Mouse (Mus musculus) intestine, postnatal 0 days (tissue): ENCODE results near the gene Tmem229b. TPM values are rescaled to one million over a fixed set of nuclear protein-coding genes. Genes with fewer than 3 reads are reported as not detected.

ENCODE experiments used
- ATAC-seq: fragments of 200-750 bp; cut with Nextera tagmentation; 2 replicates; pipeline ENCODE4 v1.8.0; 2017; ENCODE audit warnings: mild to moderate bottlenecking, moderate TSS enrichment, moderate library complexity
- H3K27ac ChIP-seq: fragments of 300-500 bp; sonication (generic); 2 replicates; pipeline ENCODE4 v1.5.1; 2014; ENCODE audit warnings: mild to moderate bottlenecking, low read depth, low read length, moderate library complexity
- H3K27me3 ChIP-seq: fragments of 300-500 bp; sonication (generic); replicated peaks from 2 replicates; pipeline ENCODE4 v1.6.1; 2014; ENCODE audit warnings: low read length, mixed read lengths; ENCODE audit not compliant: control insufficient read depth, insufficient read depth
- H3K36me3 ChIP-seq: fragments of 300-500 bp; sonication (generic); 2 replicates; pipeline ENCODE4 v1.6.1; 2014; ENCODE audit warnings: mild to moderate bottlenecking, moderate library complexity; ENCODE audit not compliant: control insufficient read depth, insufficient read depth
- H3K4me1 ChIP-seq: fragments of 300-500 bp; sonication (generic); replicated peaks from 2 replicates; pipeline ENCODE4 v1.6.1; 2014; ENCODE audit warnings: antibody characterized with exemption, low read length, mixed read lengths; ENCODE audit not compliant: control insufficient read depth, insufficient read depth
- H3K4me2 ChIP-seq: fragments of 300-500 bp; sonication (generic); replicated peaks from 2 replicates; pipeline ENCODE4 v1.6.1; 2014; ENCODE audit warnings: low read depth, mild to moderate bottlenecking, moderate library complexity
- H3K4me3 ChIP-seq: fragments of 300-500 bp; sonication (generic); 2 replicates; pipeline ENCODE4 v1.5.1; 2014; ENCODE audit warnings: low read depth, low read length
- H3K9ac ChIP-seq: fragments of 300-500 bp; sonication (generic); 2 replicates; pipeline ENCODE4 v1.6.1; 2014; ENCODE audit warnings: mild to moderate bottlenecking, low read depth, low read length
- H3K9me3 ChIP-seq: fragments of 300-500 bp; sonication (generic); 2 replicates; pipeline ENCODE4 v1.6.1; 2016; ENCODE audit warnings: mixed run types; ENCODE audit not compliant: control insufficient read depth
- CTCF ChIP-seq: sonication (generic); IDR thresholded peaks from 2 replicates; pipeline ENCODE4 v1.5.1; 2016; ENCODE audit warnings: low read depth, mild to moderate bottlenecking, control low read depth, antibody characterized with exemption, moderate library complexity
- WGBS: fragments of 180-500 bp; shearing (Covaris S2); extraction: QIAGEN DNeasy Blood & Tissue Kit; methylation state at CpG from one replicate; pipeline ENCODE4 v1.1.7; 2014; 5-methylcytosine and 5-hydroxymethylcytosine counted together
- polyA plus RNA-seq: library from polyadenylated mRNA; unstranded; fragments of >200 nt; fragmentation: Nextera tagmentation; extraction: Ambion mirVana; gene quantifications from 2 replicates; pipeline ENCODE4 v1.2.1, GENCODE M21; 2015

Tmem229b gene
- polyA plus RNA-seq, 1 experiment from 2014 or later = 8.6 TPM

GRCm38 (mm10) chr12:79017994-79018399 is 10.6 kb upstream of the Tmem229b start:
- no peak for TF ChIP-seq CTCF
- no peak overlapping the region for H3K27ac ChIP-seq

GRCm38 (mm10) chr12:79016109-79016508 is 8.7 kb upstream of the Tmem229b start:
- no peaks in the 10 kb centered on the region for H3K36me3 ChIP-seq
- TF ChIP-seq CTCF = no peak
- H3K9me3 ChIP-seq = no peaks in the 10 kb centered on the region
- no peak overlapping the region for H3K9ac ChIP-seq
- 58% methylated on average over 5 of the region's 5 CpGs for WGBS
- no peak overlapping the region for H3K4me3 ChIP-seq
- no peak overlapping the region for H3K4me2 ChIP-seq
- no peaks in the 10 kb centered on the region for H3K27me3 ChIP-seq
- H3K27ac ChIP-seq = no peak overlapping the region
- H3K4me1 ChIP-seq = no peaks in the 10 kb centered on the region
- no peak for ATAC-seq

More at GRCm38 (mm10) chr12:79017994-79018399, 10.6 kb upstream of the Tmem229b start:
- no peak for ATAC-seq
- no peaks in the 10 kb centered on the region for H3K4me1 ChIP-seq
- no peak overlapping the region for H3K9ac ChIP-seq
- no peak overlapping the region for H3K4me2 ChIP-seq
- no peaks in the 10 kb centered on the region for H3K27me3 ChIP-seq
- WGBS = 29% methylated on average over 4 of the region's 4 CpGs
- no peaks in the 10 kb centered on the region for H3K36me3 ChIP-seq
- H3K9me3 ChIP-seq = no peaks in the 10 kb centered on the region
- no peak overlapping the region for H3K4me3 ChIP-seq

GRCm38 (mm10) chr12:79010569-79010968 is 3.1 kb upstream of the Tmem229b start:
- no peaks in the 10 kb centered on the region for H3K27me3 ChIP-seq
- WGBS = 47% methylated on average over 3 of the region's 3 CpGs
- no peak for ATAC-seq
- H3K9ac ChIP-seq = no peak overlapping the region
- no peaks in the 10 kb centered on the region for H3K4me1 ChIP-seq
- no peaks in the 10 kb centered on the region for H3K36me3 ChIP-seq
- H3K4me3 ChIP-seq = no peak overlapping the region
- no peak overlapping the region for H3K27ac ChIP-seq
- TF ChIP-seq CTCF = no peak
- no peak overlapping the region for H3K4me2 ChIP-seq
- no peaks in the 10 kb centered on the region for H3K9me3 ChIP-seq

- H3K36me3 ChIP-seq = no peaks in the 10 kb centered on the region
- 0 out of 2 replicates have a peak, but pooled peaks cover 4% of the 10 kb centered on the region for H3K27me3 ChIP-seq
- H3K27ac ChIP-seq = peak overlapping the region; percentile 6; the same call in 1 of the 2 replicates
- peak; percentile 70 for TF ChIP-seq CTCF
- H3K4me1 ChIP-seq = no peaks in the 10 kb centered on the region
- peak overlapping the region; percentile 91 for H3K4me2 ChIP-seq
- no peaks in the 10 kb centered on the region for H3K9me3 ChIP-seq
- H3K9ac ChIP-seq = peak overlapping the region; percentile 84
- H3K4me3 ChIP-seq = peak overlapping the region; percentile 95
- ATAC-seq = peak; percentile 63
- under 1% methylated on average over 45 of the region's 53 CpGs for WGBS
Observed at GRCm38 (mm10) chr12:79006478-79007125, 825 bp downstream of the Tmem229b start.

GRCm38 (mm10) chr12:79006076-79006475 is 1.4 kb downstream of the Tmem229b start:
- Histone ChIP-seq H3K9me3 (no peaks in the 10 kb centered on the region), H3K4me2 (peak overlapping the region; percentile 91), H3K36me3 (no peaks in the 10 kb centered on the region), H3K4me3 (peak overlapping the region; percentile 95), H3K27me3 (0 out of 2 replicates have a peak, but pooled peaks cover 4% of the 10 kb centered on the region), H3K4me1 (no peaks in the 10 kb centered on the region), H3K27ac (no peak overlapping the region), H3K9ac (peak overlapping the region; percentile 84; the same call in 1 of the 2 replicates)
- WGBS = 45% methylated on average over 9 of the region's 9 CpGs
- no peak for TF ChIP-seq CTCF
- no peak for ATAC-seq

- no peak overlapping the region for H3K4me3 ChIP-seq
- no peak for ATAC-seq
- no peaks in the 10 kb centered on the region for H3K36me3 ChIP-seq
- H3K9me3 ChIP-seq = no peaks in the 10 kb centered on the region
- H3K27me3 ChIP-seq = 0 out of 2 replicates have a peak, but pooled peaks cover 4% of the 10 kb centered on the region
- H3K4me1 ChIP-seq = no peaks in the 10 kb centered on the region
- no peak overlapping the region for H3K27ac ChIP-seq
- no peak overlapping the region for H3K9ac ChIP-seq
- H3K4me2 ChIP-seq = no peak overlapping the region
- 84% methylated on average over 5 of the region's 5 CpGs for WGBS
- no peak for TF ChIP-seq CTCF
Observed at GRCm38 (mm10) chr12:79005456-79005855, 2.0 kb downstream of the Tmem229b start.
